Mouse (Mus musculus): ENCODE measurements around the gene Zfp511.

DNA sequence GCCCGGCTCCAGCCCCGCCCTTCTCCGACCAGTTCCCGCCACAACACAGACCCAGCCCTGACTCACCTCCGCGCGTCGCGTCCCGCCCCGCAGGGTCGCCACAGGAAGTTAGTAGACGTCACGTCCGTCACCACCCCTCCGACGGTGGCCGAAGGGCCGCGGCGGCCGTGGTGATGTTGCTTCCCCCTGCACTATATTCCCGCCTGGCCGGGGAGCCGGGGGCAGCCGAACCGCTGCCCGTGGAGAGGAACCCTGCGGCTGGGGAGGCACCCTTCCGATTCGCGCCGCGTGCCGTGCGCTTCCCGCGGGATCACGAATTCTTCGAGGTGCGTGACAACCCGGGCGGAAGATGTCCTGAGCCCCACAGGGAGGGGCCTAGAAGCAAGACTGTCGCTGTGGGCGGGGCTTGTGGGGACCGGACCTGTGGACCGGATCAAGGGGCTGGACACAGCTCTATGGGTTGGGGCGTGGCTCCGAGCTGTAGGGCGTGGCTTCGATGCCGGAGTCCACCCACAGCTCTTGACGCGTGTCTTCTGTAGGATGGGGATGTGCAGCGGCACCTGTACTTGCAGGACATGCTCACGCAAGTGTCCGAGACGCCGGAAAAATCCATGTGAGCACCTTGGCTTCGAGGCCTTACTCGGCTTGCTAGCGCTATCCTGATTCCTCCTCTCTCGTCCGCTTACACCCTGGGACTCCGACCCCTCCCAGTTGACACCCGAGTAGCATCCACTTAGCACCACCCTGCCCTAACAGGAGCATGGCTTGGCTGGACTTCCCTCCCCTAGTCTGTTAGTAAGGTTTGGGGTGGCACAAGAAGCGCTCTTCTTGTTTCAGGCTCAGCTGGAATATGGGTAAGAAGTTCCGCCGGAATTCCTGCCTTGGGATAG, at the start of gene Zfp511, which contains the start of gene Tubgcp2:
- TF ChIP-seq CTCF (IDR thresholded peaks at IDR 0.05; ENCODE audit: control insufficient read depth, insufficient read depth, insufficient replicate concordance, low read depth, low read length) (no peak), POLR2A (IDR thresholded peaks at IDR 0.05; ENCODE audit: control insufficient read depth, low read depth, low read length) (peak; percentile 88)
